Mouse (Mus musculus): Measurements from ENCODE around the gene Cyp46a1.

Gene Cyp46a1

DNA sequence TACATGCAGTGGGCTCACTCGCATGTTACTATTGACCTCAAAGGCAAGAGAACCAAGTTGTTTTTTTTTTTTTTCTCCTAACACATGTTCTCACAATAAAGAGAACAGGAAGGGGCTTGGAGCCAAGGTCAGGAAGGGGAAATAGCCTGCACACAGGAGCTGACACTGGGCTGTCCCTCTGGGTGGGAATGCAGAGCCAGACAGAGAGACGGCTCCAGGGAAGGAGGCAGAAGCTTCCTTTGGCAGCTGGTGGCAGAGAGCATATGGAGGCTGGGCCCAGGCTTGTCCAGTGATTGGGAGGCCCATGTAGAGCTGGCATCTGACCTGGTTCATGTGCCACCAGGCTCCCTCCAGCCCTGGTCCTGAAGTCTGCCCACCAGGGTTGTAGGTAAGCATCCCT, 33.7 kb downstream of the Cyp46a1 start:
- peak; percentile 62 for DNase-seq

DNA sequence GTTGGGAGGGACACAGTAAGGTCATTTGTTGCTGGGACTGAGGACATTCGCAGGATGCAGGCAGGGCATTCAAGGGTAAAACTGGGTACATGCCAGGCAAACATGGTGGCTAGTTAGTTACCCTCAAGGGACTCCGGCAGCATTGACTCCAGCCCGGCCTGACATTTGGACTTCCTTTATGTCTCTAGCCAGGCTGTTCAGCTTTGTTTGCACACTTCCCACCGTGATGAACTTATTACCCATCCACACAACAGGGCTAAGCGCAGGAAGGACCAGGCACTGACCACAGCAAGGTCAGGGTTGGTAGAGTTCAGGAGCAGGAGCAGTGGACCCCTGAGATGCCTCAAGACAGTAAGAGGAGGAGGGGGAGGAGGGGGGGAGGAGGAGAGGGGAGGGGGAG, 34.7 kb downstream of the Cyp46a1 start:
- DNase-seq: no peak

DNA sequence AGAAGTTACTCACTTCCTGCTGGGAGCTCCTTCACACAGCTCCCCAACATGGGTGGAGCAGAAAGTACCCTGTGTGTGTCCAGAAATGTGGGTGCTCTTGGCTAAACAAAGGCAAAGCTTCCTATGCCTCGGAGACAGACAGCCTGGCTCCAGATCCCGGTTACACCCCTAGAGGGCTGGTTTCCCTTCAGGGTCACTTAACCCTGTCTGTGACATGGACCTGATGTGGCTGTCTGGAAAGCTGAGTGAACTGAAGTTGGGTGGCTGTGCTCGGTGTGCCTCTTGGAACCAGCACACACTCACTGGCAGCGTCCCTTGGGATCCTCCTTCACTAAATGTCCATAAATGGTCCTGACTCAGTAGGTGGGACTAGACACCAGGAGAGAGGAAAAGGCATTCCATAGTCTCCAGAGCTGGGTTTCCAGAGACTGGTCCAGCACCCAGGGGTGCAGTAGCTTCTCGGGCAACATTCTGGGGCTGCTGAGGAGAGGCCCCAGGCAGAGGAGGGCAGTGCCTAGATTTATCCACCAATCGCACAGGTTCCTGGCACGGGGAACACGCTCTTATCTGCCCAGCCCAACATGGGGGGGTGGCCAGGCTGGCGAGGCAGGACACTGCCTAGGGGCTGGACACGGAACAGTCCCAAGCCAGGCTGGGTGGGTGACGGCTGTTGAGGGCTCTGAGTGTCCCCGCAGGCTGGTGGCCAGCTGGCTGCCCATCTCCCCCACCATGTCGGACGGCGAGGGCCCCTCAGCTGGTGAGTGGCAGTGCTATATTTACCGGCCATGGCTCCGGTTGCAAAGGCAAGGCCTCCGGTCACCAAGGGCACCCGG, 36.6 kb downstream of the Cyp46a1 start, which contains the start of gene Eml1:
Gene Eml1 (plus strand): TSS at position 362 of the 833 bp plus-strand sequence.
- DNase-seq: no peak

DNA sequence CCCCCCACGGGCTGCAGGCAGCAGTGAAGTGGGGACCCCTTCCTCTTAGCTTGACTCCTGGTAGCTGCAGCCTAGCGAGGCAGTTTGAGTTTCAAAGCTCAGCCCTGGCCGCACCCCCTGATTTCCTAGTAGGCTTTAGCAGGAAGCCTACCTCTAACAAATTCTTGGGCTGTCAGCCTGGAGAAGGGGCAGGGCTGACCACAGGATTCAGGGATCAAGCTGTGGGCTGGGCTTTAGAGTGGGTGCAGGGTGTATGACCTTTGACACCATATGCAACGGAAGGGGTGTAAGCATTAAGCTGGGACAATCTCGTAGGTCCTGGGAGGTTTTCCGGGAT, 37.2 kb downstream of the Cyp46a1 start:
- no peak for DNase-seq

DNA sequence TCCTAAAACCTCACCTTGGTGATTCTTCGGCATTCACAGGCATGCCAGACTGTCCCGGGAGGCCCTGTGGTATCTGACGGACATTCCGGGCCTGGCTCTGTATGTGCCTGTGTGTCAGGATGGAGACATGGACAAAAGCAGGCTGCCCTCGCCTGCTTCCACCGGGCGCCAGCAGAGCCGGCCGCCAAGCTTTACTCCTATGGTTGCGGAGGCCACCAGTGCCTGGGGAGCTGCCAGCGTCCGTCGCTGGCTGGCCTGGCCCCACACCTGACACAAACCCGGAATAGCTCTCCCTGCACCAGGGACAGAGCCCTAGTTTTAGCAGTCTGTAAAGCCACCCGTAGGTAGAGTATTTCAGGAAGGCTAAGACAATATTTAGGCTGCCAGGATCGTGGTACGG, 38.1 kb downstream of the Cyp46a1 start:
- DNase-seq: peak; percentile 82

DNA sequence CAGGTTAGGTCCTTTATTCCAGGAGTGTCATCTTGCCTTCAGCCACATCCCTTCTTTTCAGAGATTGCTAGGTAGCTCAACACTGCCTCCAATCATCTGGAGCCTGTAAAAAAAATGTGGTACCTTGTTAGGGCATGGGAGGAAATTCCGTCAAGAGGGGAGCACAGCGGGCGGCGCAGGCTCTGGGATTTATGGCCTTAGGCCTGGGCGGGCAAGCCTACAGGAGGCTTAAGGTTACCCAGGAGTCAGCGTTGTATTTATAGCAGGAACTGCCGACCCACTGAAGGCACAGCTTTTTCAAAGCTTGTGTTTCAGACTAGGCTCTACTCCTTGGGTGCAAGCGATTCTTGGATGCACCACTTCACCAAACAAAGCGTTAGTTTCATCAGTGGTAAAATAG, 39.4 kb downstream of the Cyp46a1 start:
- no peak for DNase-seq

DNA sequence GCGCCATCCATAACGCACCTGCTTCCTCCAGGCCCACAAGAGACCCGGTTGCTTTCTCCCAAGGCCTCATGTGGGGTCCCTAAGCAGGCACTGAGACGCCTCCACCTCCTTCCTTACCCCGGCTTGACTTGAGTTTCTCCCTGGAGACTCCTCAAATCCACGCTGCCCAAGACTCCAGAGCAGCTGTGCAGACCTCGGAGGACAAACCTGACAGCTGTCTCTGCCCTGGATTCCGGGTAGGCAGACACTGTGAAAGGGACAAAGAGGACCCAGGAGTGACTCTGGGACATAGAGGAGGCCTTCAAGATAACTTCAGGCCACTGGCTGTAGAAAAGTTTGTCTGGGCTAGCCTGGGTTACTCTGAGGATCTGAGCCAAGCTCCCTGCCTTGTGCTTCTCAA, 40.5 kb downstream of the Cyp46a1 start:
- no peak for DNase-seq

DNA sequence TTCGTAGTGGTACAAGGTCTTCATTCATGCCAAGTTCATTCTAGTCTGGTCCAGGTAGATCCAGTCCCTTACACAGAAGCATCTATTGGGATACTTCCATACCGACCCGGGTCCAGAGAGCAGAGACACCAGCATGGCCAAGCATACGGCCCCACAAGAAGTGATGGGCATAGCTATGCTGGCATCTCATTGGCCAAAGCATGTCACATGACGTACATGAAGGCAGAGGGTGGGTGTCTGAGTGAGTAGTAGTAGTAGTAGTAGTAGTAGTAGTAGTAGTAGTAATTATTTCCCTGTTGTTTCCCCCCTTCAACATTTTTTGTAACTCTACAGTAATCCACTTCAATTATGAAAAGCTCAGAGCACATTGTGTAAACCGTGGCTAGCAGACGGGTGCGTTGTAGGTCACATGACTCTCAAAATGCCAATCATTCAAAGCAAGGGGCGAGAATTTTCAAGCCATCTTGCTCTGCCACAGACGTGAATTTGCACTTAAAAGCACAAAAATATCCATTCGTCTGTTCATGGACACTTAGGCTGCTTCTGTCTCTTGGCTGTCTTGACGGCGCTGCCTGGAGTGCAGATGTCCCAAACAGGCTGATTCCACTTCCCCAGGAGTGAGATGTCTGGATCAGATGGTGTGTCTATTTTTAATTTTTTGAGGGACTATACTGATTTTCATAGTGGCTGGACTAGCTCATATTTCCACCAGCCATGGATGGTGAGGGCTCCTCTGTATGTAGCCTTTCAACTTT, 44.4 kb downstream of the Cyp46a1 start:
- no peak for DNase-seq

DNA sequence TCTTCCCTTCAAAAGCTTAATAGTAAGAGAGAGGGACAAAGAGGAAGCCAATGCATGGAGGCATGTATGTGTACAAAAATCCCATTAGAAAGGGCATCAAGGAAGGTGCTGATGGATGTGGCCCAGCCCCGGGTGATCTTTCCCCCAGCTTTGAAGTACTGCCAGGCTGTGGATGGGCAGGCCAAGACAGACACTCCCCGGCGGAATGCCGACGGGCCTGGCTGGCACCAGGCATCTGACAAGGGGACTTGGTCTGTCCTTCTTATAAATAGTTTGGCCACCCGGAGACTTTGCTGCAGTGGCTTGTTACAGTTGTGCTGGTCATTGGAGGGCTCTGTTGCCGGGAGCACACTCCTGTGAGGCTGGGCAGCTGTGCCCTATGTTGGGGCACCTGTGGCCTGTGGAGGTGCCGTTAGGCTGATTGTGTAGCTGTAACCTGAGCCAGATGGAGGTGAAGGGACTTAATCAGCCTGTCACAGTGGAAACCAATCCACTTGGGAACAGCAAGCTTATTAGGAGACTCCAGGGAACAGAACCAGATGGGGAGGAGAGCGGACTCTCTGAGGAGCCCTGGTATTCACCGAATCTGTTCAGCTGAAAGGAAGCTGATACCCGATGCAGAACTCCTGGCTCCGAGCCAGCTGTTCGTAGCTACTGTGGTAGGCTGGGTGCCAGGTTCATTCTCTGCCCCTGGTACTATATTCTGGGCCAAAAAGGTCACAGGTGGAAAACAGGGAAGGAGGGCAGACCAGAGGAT, 52.5 kb downstream of the Cyp46a1 start:
- no peak for DNase-seq

DNA sequence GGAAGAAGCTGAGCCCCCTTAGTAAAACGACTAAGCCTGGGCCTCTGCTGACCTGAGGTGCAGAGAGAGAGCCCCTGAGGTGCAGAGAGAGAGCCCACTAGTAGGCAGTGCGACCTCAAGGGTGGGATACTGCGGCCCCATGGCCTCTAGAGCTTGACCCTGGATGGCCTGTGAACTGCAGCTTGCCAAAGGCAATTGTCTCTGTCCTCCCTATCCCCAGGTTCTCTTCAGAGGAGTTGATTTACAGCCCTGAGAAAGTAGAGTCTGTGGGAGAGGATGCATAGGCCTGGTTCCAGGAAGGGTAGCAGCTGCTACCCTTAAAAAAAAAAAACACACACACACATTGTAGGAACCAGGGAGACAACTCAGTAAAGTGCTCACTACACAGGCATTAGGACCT, 55.5 kb downstream of the Cyp46a1 start:
- DNase-seq: no peak

DNA sequence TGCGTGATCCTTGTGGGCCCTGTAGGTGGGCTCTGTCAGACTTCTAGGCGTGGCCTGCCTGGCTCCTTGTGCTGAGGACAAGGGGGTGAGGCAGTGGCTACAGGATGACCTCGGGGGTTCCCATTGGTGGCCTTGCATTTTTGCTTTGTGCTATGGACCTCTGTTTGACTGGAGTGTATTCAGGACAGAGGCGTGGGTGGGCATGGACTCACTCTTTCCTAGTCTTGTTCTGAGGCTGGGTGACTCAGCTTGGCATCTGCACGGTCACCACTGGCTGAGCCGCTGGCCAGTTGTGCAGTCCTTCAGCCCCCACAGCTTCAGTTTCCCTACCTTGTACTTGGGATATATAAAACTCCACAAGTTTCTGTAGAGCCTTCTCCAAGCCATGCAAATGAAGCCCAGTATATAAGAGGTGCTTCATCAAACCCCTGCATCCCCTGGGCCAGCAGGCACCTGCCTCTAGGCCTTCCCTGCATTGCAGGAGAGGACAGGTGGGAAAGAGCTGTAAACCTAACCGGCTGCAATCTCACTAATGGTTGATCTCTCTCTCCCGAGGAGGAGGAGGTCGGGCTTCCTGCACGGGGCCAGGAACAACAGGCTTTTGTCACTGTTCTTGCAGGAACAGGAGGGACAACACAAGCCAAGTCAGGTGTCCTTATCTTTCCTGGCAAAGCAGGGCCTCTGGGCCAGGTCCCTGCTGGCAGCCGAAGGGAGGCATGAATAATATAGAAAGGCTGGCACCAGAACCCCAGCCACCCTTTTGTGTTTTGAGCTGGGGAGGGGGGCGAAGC, 58.3 kb downstream of the Cyp46a1 start:
- DNase-seq: no peak

DNA sequence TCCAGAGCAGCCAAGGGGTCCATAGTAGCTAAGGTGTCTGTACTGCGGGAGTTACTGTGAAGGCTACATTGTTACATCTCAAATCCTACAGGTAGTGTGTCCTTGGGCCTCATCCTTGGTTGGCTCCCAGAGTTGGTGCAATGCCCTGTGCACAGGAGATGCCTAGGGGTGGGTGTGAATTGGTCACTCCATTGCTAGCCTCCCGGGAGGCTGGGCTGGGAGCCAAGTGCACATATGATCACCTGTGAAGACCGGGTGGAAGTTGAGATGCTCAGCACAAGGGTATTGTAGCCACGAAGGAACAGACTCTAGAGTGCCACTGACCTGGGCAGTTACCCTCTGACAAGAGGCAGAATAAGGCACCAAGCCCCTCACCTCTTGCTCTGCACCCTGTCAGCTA, 58.9 kb downstream of the Cyp46a1 start:
- peak; percentile 44 for DNase-seq

DNA sequence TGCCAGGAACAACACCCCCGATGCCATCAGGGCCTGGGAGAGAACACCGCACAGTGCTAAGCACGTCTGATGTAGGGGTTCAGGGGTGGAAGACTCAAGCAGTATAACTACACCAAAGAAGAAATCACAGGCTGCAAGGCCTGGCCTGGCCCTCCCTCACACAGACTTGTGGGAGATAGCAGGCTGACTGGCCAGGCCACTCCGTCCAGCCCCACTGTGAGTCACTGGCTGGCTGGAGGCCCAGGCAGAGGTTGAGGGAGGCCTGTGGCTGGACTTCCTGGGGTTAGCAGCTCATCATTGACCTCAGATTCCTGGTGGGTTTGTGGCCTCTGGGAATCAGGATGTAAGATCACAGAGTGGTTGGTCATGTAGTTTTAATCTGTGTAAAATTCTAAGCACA, 59.5 kb downstream of the Cyp46a1 start:
- DNase-seq: peak; percentile 46

DNA sequence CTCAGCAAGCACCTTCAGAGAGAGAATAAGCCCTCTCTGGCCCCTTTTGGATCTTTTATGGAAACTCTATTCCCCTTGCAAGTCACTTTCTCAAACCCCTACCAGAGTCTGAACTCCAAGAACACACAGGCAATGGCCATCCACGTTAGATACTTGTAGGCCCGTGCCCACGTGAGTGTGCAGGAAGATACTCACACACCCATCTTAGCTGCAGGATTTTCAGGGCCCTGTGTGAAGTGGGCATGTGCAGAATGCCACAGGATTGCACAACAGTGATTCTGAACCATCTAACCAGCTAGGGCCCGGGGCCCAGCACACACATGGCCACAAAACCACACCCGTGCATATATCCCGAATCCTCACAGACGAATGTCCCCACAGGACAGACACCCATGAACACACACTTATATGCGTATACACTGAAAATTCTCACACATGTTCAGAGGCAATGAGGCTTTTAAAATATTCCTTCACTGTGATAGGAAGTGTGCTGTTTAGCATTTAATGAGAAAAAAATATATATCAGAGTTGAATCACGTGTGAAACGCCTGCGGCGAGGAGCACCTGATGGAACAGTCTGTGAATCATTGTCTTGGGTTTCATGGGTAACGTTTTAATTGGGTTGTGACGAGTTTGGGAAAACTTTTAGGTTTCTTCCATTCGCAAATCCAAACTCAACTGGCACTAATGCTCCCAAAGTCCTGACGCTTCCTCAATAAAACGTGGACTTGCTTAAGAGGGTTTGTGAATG, 60.5 kb downstream of the Cyp46a1 start:
- DNase-seq: no peak

DNA sequence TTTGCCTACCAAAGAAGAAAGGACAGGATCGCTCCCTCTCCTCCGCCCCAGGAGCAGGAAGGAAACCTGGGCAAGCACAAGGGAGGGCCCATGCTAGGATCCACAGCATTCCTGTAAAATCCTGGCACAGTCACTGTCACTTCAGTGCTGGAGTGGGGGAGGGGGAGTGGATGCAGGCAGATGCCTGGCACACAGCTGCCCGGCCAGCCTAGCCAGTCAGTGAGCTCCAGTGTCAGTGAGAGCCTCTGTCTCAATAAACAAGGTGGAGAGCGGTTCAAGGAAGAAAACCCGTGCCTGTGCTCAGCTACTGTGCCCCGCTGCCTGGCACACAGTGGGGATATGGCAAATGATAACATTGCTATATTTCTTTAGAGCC, 61.1 kb downstream of the Cyp46a1 start:
- no peak for DNase-seq

DNA sequence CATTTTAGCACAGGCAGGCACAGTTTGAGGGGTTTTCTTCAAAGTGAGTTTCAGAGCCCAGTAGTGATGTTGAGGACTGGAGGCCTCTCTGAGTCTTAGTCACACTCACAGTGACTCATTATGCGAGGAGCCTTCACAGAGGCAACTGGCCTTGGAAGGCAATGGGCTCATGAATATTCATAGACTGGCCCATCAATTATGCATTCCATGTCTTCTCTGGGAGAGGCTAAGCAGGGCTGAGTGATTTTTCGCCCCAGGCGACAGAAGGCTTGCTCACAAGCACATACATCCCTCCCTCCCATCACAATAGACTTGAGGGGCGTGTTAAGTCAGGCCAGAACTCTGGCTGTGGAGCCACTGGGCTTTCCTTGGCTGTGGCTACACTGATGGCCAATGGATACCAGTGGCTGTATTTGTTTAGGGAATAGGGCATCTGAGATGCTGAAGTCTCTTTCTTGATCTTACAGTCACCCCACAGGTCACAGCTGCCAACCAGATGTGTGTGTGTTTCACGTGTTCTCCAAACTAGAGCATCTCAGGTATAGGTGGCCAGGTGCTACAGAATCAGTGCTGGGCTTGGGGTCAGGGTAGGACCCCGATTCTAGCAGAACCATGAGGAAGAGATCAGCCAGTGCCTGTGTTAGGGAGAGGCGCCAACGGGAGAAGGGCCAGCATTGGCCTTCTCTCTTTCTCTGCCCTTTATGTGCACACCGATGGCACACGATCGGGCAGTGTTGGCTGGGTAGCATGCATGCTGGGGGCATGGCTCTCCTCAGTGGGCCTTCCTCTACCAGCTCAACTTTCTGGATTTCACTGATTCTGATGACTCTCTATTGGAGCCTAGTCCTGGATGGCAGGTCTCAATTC, 62.1 kb downstream of the Cyp46a1 start:
- peak; percentile 37 for DNase-seq

DNA sequence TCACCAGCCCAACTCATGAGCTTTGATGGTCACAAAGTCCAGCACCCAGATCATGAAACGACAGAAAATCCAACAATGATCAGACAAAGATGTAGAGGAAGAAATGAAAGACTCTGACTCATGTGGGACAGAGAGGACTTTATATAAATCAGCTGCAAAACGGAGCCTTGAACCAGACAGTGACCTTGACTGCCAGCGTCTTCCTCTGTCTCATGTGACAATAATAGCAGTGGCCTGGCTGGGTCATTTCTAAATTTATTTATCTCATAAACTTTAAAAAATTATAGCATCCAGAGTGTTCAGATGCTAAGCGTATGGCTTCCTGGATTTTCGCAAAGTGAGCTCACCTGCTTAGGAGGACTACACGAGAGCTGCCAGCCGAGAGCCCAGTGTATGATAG, 64.5 kb downstream of the Cyp46a1 start:
- no peak for DNase-seq

DNA sequence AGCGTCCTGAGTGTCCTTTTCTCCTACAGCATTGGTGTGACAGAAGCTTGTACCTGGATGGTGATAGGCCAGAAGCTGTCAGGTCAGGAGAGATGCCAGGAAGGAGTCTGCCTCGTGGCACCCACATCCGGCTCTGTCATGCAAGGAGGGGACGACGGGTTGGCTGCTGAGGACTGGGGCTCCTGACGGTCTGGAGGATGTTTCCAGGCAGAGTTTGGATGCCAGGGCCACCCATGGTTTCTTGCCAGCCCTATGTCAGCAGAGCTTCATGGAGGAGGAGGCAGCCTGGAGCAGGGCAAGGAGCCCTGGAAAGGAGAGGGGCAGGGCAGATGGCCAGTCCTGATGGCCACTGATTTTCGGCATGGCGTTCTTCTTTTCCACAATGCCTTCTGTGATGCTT, 65.0 kb downstream of the Cyp46a1 start:
- peak; percentile 68 for DNase-seq

DNA sequence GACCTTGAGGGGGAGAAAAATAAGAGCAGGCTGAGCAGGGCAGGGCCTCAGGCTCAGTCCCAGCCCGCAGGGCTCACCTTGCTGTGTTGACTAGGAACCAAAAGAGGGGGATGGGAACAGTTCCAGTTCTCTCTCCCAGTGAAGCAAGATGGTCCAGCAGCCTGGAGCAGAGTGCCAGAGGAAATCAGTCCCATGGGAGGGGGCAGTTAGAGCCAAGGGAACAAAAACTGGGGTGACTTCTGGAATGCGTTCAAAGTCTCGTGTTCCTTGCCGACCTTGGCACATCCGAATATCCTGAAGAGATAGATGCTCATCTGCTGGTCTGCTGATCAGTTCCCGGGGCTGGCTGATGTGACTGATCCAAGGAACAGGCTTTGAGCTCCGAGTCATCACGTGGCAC, 66.8 kb downstream of the Cyp46a1 start:
- no peak for DNase-seq

DNA sequence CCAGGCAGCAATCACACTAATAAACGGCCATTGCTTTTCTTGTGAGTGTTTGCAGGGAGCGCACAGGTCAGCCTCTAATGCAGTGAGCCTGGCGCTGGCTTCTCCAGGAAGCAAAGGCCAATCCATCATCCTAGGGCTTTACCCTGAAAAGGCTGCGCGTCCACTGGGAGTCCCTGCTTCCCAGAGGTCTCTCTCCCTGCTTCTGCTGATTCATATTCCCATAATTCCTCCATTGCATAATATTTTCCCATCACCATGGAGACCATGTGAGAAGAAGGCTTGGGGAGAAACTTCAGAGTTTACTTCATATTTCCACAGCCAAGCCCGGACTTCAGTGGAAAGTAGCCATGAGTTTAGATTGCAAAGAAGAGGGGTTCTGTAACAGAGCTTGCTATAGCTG, 69.8 kb downstream of the Cyp46a1 start:
- no peak for DNase-seq

DNA sequence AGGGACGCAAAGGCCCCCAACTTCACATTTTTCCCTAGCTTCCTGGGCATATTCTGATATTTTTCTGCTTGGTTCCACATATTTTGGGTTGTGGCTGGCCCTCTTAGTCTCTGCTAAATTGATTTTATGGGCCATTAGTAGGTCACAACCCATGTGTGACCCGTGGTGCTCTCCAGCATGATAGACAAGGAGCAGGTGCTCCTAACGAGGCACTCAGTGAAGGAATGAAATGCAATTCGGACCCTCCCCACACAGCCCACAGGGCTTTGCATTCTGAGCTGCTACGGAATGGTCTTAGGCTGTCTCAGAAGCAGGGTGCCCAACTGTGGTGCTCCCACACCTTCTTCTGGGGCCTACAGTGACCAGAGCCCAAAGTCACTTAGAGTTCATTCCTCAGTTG, 74.9 kb downstream of the Cyp46a1 start:
- DNase-seq: no peak
